Mouse (Mus musculus): ENCODE measurements around the gene Neurl1a.

Neurl1a gene

DNA sequence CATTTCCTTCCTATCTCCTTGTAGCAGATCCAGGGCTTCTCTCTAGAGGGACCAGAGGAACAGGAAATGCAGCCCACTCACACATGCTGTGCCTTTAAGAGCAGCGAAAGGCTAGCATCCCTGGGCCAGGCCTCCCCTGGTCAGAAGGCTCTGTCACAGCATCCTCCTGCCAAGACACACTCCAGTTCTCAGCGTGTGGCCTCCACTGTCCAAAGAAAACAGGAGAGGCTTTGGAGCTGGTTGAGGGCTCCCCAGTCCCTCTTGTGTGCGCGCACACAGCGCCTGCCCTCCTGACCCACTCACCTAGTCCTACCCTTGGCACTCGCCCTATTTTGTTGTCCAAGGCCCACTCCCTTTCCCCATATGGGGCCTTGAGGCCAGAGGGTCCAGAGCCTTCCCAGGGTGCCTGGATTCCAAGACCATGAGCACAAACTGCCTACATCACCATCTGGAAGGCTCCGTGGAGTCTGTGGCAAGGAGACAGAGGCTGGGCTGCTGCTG, 113.9 kb downstream of the Neurl1a start:
- peak; percentile 99 for DNase-seq

DNA sequence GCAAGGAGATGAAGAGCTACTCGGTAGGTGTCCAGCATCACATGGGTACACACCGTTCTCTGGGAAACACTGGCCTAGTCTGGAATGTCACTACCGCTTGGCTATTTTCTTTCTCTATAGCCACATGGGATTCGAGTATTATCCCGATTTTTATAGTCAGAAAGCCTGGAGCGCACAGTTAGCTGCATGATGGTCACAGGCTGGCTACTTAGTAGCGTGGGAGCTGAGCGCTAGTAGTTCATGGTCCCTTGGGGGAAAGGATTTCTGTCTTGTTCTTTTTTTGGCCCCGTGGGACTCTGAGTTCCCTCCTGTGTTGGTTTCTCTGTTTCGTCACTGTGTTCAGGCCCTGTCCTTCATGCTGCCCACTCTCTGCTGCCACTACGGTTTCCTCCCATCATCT, 119.5 kb downstream of the Neurl1a start:
- DNase-seq: peak; percentile 94

- DNase-seq: no peak
Observed at GRCm38 (mm10) chr19:47301303-47302190, 122.9 kb downstream of the Neurl1a start.

GRCm38 (mm10) chr19:47302191-47302852, 123.7 kb downstream of the Neurl1a start:
- DNase-seq: peak; percentile 95

DNA sequence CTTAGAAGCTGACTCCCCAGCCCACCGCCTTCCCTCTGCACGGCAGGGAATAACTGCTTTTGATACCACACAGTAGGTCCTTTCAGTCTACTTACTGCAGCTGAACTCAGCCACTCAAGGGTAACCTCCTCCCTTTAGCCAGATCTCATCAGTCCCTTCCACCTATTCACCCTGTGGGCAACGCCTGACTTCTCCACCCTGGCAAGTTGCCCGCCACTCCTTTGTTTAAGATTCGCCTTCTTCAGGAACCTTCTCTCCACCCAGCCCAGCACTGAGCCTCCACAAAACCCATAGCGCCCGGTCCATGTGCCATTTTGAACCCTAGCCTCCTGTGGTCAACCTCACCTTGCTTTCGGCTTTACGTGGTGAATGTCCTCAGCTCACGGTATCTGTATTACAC, 124.5 kb downstream of the Neurl1a start:
- no peak for DNase-seq

DNA sequence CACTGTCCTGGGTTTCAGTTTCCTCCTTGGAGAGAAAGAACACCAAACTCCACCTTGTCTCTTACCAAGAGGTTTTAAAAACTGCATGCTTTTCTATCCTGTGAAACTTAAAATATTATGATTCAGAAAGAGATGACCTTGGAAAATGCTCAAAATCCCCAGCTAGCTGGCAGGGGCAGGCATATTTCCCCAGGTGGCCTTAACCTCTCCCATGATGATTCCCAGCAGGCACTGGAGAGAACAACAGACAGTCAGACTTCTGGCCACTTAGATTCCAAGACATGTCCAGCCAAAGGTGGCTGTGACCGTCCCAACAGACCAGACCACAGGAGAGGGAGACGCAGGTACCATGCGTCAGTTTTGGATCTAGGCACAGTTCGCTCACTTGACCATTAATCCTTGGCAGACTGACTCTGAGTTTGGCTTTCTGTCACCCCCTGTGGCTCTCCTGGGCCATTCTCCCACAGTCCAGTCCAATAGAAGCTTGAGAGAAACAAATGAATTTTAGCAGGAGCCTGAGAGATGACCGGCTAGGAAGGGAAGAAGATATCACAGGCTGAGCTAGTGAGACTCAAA, 125.6 kb downstream of the Neurl1a start:
- no peak for DNase-seq

DNA sequence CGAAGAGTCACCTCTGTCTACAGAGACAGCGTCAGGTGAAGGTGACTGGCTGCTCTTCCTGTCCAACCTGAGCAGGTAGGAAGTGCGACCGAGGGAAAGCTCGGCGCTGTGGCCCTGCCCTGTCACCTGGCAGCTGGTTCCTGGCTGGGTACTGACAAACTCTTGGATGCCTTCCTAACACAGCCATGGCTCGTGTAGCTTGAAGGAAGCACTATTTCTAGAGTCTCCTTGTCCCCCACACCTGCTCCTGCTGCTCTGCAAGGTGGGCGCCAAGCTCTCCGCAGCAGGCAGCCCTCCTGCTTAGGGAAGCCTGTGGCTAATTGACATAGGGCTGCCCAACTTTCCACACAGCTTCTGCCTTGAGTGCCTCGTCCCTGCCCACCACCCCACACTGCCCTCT, 126.8 kb downstream of the Neurl1a start:
- DNase-seq: no peak

- no peak for DNase-seq
Observed at GRCm38 (mm10) chr19:47306128-47306916, 127.7 kb downstream of the Neurl1a start.

- no peak for DNase-seq
Observed at GRCm38 (mm10) chr19:47306917-47307315, 128.3 kb downstream of the Neurl1a start.

All from heart, adult 11 months (tissue).